Mouse (Mus musculus) heart, embryonic 11.5 days (tissue): ENCODE data around the gene Ppp1r9b. TPM values are rescaled to one million over a fixed set of nuclear protein-coding genes. Genes with fewer than 3 reads are reported as not detected.

ENCODE experiments used
- ATAC-seq: fragments of 200-750 bp; cut with Nextera tagmentation; replicated peaks from 2 replicates; pipeline ENCODE4 v1.8.0; 2017; ENCODE audit warnings: moderate library complexity; ENCODE audit not compliant: insufficient number of reproducible peaks, low FRiP score, low TSS enrichment
- H3K27ac ChIP-seq: fragments of 300-500 bp; sonication (generic); 2 replicates; pipeline ENCODE4 v1.5.1; 2014; ENCODE audit warnings: mild to moderate bottlenecking, low read depth, low read length
- H3K27me3 ChIP-seq: fragments of 300-500 bp; sonication (generic); 2 replicates; pipeline ENCODE4 v1.6.1; 2014; ENCODE audit warnings: mild to moderate bottlenecking, low read length, mixed read lengths; ENCODE audit not compliant: control insufficient read depth, insufficient read depth
- H3K36me3 ChIP-seq: fragments of 300-500 bp; sonication (generic); 2 replicates; pipeline ENCODE4 v1.6.1; 2014; ENCODE audit warnings: mild to moderate bottlenecking, low read length, moderate library complexity, mixed read lengths; ENCODE audit not compliant: control insufficient read depth, insufficient read depth
- H3K4me1 ChIP-seq: fragments of 300-500 bp; sonication (generic); 2 replicates; pipeline ENCODE4 v1.6.1; 2014; ENCODE audit warnings: low read length; ENCODE audit not compliant: control insufficient read depth, insufficient read depth
- H3K4me2 ChIP-seq: fragments of 300-500 bp; sonication (generic); 2 replicates; pipeline ENCODE4 v1.6.1; 2014; ENCODE audit warnings: mild to moderate bottlenecking, moderate library complexity
- H3K4me3 ChIP-seq: fragments of 300-500 bp; sonication (generic); 2 replicates; pipeline ENCODE4 v1.5.1; 2014; ENCODE audit warnings: low read depth, low read length
- H3K9ac ChIP-seq: fragments of 300-500 bp; sonication (generic); 2 replicates; pipeline ENCODE4 v1.6.1; 2014; ENCODE audit warnings: mild to moderate bottlenecking, low read depth, low read length, moderate library complexity
- H3K9me3 ChIP-seq: fragments of 300-500 bp; sonication (generic); replicated peaks from 2 replicates; pipeline ENCODE4 v1.6.1; 2016; ENCODE audit warnings: low read length; ENCODE audit not compliant: control insufficient read depth
- WGBS: fragments of 180-500 bp; shearing (Covaris S2); extraction: QIAGEN DNeasy Blood & Tissue Kit; methylation state at CpG from one replicate; pipeline ENCODE4 v1.1.7; 2014; ENCODE audit not compliant: insufficient replicate concordance; 5-methylcytosine and 5-hydroxymethylcytosine counted together
- polyA plus RNA-seq: library from polyadenylated mRNA; unstranded; fragments of >200 nt; fragmentation: Nextera tagmentation; extraction: Ambion mirVana; gene quantifications from 2 replicates; pipeline ENCODE4 v1.2.1, GENCODE M21; 2014

Ppp1r9b gene
- polyA plus RNA-seq, 1 experiment from 2014 or later, result 16.3 TPM

- WGBS, result 56% methylated on average over 12 of the region's 13 CpGs
- peaks cover 9% of the 10 kb centered on the region; the same call in 1 of the 2 replicates for H3K27me3 ChIP-seq
- ATAC-seq, result no peak
Measured at GRCm38 (mm10) chr11:95044185-95044870, 53.5 kb downstream of the Ppp1r9b start.

GRCm38 (mm10) chr11:95046980-95047680 lies 56.3 kb downstream of the Ppp1r9b start:
- no peak overlapping the region for H3K9ac ChIP-seq
- H3K36me3 ChIP-seq, result peaks cover 5% of the 10 kb centered on the region
- no peak overlapping the region for H3K4me2 ChIP-seq
- no peaks in the 10 kb centered on the region for H3K4me1 ChIP-seq
- H3K27ac ChIP-seq, result no peak overlapping the region
- H3K27me3 ChIP-seq, result peaks cover 9% of the 10 kb centered on the region; the same call in 1 of the 2 replicates
- no peaks in the 10 kb centered on the region for H3K9me3 ChIP-seq
- H3K4me3 ChIP-seq, result no peak overlapping the region
- 50% methylated on average over 9 of the region's 9 CpGs for WGBS
- ATAC-seq, result no peak

More at GRCm38 (mm10) chr11:95044185-95044870, 53.5 kb downstream of the Ppp1r9b start:
- Histone ChIP-seq H3K4me3 (no peak overlapping the region), H3K9me3 (no peaks in the 10 kb centered on the region), H3K4me1 (peaks cover 8% of the 10 kb centered on the region), H3K9ac (no peak overlapping the region), H3K4me2 (no peak overlapping the region), H3K27ac (no peak overlapping the region), H3K36me3 (no peaks in the 10 kb centered on the region; the same call in 1 of the 2 replicates)

- H3K27me3 ChIP-seq, result peaks cover 7% of the 10 kb centered on the region
- 62% methylated on average over 9 of the region's 9 CpGs for WGBS
- no peak overlapping the region for H3K27ac ChIP-seq
- peaks cover 5% of the 10 kb centered on the region for H3K36me3 ChIP-seq
- H3K9me3 ChIP-seq, result no peaks in the 10 kb centered on the region
- H3K9ac ChIP-seq, result no peak overlapping the region
- no peak for ATAC-seq
- no peak overlapping the region for H3K4me3 ChIP-seq
- no peak overlapping the region for H3K4me2 ChIP-seq
- no peaks in the 10 kb centered on the region for H3K4me1 ChIP-seq
Measured at GRCm38 (mm10) chr11:95053062-95053461, 62.2 kb downstream of the Ppp1r9b start.

Other genes starting within 250 kb of the Ppp1r9b start
- 0.13 TPM in 1 of 2 replicates, not detected in the other for gene Cdc34b, start 249.3 kb upstream of the Ppp1r9b start, polyA plus RNA-seq
- not detected in 2 replicates for gene Tmem92, start 208.3 kb upstream of the Ppp1r9b start, polyA plus RNA-seq
- 129 and 157 TPM in 2 replicates for gene Col1a1, start 54.8 kb upstream of the Ppp1r9b start, polyA plus RNA-seq
- 0.24 TPM in 1 of 2 replicates, not detected in the other for gene Hils1, start 23.4 kb upstream of the Ppp1r9b start, polyA plus RNA-seq
- 24.7 and 25.3 TPM in 2 replicates for gene Sgca, start 14.7 kb upstream of the Ppp1r9b start, polyA plus RNA-seq
- gene Samd14, start 18.8 kb downstream of the Ppp1r9b start, polyA plus RNA-seq, result 16.0 and 16.3 TPM in 2 replicates
- 45.6 and 53.0 TPM in 2 replicates for gene Pdk2, start 50.3 kb downstream of the Ppp1r9b start, polyA plus RNA-seq
- gene Itga3, start 85.8 kb downstream of the Ppp1r9b start, polyA plus RNA-seq, result 8.5 and 9.7 TPM in 2 replicates
- gene Dlx3, start 129.1 kb downstream of the Ppp1r9b start, polyA plus RNA-seq, result 0.30 and 0.40 TPM in 2 replicates
- not detected in 2 replicates for gene Dlx4, start 155.2 kb downstream of the Ppp1r9b start, polyA plus RNA-seq